Mouse (Mus musculus): ENCODE results near the gene Abraxas2. TPM values are rescaled to one million over a fixed set of nuclear protein-coding genes. Genes with fewer than 3 reads are reported as not detected.

Abraxas2 gene
- total RNA-seq, 2 experiments from 2014 or later = 38.6 to 48.6 TPM

DNA sequence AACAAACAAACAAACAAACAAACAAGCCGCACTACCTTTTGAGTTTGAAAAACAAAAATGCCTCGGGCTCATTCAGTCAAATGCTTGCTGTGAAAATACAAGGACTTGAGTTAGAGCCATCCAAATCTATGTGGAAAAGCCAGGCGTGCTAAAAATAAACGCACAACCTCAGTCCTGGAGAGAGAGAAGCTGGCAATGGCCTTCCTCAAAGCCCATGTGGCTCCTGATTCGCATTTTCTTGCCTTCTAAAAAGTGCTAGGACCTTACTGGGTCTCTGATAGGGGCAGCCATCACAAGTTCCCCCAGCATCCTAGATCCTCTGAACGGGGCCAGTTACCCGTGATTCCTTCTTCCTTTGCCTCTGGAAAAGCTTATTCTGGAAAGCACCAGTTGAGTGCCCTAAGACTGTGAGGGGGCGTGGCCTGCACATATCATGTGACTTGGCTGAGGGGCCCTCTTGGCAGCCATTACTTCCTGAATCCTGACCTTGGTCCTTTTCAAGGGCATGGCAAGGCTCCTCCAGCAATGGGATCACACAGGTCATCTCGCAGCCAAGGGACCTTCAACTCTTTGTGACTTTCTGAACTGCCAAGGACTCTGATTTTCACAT lies 37.3 kb downstream of the Abraxas2 start:
- no peak for ATAC-seq (replicated peaks; ENCODE audit: poor library complexity)

DNA sequence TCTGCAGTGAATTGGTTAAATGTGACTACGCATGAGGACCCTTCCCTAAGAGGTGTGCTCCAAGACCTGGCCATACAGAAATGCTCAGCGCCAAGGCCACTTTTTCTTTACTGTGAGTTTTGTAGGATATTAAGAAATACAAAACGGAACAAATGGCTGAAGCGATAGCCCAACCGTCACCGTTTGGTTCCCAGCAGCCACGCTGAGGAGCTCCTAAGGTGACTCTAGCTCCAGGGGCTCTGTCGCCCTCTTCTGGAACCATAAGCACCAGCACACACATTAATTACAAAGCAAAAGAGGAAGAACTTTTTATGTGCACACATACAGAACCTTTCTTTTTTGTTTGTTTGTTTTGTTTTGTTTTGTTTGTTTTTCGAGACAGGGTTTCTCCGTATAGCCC lies 38.2 kb downstream of the Abraxas2 start:
- peak; percentile 62 for ATAC-seq (replicated peaks; ENCODE audit: poor library complexity)

DNA sequence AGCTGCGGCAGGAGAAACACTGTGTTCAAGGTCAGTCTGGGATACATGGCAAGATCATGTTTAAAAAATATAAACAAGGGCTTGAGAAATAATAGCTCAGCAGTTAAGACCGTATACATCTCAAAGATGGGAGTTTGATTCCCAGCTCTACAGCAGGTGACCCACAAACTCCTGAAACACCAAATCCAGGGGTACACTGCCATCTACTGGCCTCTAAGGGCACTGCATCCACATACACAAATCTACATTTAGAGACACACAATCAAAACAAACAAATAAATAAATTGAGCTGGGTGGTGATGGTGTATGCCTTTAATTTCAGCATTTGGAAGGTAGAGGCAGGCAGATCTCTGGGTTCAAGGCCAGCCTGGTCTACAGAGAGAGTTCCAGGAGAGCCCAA lies 39.2 kb downstream of the Abraxas2 start:
- peak; percentile 75 for ATAC-seq (replicated peaks; ENCODE audit: poor library complexity)

DNA sequence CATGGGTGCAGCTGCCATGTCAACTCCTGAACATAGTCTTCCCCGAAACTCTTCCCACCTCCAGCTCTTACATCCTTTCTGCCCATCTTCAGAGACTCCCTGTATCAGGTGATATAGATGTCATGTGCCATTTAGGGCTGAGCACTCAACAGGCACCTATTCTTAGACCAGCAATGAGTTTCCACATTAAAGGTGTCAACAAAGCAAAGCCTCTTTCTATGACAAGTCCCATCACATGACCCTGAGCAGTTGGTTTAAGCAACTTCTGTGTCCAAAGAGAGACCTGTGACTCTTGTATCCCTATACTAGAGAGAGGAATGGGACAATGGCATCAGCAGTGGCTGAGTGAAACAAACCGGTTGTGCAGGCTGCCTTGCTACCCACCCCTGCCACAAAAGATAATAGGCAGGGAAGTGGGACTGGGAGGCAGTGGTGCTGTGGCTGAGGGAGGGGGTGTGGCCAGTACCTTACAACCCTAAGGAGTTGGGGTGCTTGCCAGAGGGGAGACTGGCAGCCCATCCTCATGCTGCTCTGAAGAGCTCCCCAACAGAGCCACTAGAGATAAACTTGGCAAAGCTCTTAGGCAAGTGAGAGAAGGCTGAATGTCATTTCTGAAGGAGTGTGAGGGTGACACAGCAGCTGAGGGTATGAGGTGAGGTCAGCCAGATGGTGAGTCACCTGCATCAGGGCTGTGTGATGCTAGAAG lies 42.0 kb downstream of the Abraxas2 start:
- peak; percentile 51 for ATAC-seq (replicated peaks; ENCODE audit: poor library complexity)

DNA sequence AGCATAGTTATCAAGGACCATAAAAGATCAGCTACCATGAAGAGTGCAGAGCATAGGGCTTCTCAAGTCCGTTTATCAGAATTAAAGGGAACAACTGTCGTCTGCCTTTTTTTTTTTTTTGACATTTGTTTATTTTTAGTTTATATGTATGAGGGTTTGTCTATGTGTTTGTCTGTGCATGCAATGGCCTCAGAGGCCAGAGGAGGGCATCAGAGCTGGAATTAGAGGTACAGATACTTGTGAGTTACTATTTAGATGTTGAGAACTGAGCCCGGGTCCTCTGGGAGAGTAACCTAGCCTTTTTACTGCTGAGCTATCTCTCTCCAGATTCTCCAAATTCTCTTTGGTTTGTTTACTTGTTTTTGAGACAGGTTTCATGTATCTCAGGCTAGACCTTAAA lies 44.8 kb downstream of the Abraxas2 start:
- ATAC-seq (replicated peaks; ENCODE audit: poor library complexity) = no peak

DNA sequence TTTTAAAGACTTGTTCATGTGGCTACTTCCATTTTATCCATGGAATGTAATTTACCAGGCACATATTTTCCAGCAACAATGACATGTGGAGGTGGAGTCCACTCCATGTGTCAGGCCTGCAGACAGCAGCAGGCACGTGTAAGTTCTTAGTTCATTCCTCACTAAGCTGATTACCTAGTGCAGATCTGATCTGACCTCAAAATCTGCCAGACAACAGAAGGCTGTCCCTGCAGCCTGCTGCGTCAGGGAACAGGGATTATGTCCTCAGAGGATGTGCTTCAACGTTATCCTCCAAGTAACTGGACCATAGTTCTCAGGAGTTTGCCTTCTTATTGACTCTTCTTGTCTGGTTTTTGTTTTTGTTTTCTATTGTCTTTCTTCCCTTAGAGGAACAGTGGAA lies 62.9 kb downstream of the Abraxas2 start:
- ATAC-seq (replicated peaks; ENCODE audit: poor library complexity) = no peak

DNA sequence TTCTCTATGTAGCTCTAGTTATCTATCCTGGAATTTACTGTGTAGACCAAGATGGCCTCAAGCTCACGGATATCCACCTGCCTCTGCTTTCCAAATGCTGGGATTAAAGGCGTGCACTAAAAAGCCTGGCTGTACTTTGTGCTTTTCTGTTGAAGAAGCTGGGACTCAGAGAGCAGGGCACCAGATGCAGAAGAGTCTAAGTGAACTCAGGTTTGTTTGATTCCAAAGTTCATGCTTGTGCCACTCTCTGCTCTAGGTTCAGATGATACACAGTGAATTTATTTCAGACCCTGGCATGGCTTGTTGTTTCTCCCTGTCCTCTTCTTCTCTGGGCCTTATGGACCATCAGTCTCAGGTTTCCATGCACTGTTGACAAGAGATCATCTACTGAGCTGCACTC lies 66.2 kb downstream of the Abraxas2 start:
- ATAC-seq (replicated peaks; ENCODE audit: poor library complexity) = no peak

DNA sequence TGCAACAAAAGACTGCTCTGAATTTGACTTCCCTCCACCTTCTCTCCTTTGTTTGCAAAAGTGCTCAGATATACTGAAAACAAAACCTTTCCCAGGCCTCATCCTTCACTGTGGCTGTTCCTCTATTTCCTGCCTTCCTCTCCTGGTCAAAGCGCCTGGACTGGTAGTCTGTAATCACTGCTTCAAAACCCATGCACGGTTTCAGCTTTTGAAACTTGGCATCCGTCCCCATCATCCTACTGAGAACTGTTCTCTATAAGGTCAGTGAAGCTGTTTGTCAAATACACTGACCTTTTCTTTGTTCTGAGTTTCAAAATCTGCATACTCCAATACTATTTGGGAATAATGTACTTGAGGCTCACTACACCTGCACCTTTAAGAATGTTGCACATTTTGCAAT lies 68.2 kb downstream of the Abraxas2 start:
- no peak for ATAC-seq (replicated peaks; ENCODE audit: poor library complexity)

DNA sequence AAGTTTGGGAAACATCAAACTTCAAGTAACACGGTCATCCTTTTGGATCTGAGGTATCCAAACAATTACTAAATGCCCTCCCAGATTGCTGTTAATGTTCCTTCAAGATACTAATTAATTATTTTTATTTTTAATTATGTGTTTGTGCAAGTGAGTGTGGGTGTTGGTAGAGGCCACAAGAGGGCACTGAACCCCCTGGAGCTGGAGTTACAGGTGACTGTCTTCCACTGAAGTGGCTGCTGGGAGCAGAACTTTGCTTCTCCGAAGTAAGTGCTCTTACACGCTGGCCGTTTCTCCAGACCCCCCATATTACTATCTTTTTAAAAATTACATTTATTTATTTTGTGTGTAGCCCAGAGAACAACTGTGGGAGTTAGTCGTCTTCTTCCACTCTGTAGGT lies 71.0 kb downstream of the Abraxas2 start:
- peak; percentile 20; the same call in 1 of the 2 replicates for ATAC-seq (replicated peaks; ENCODE audit: poor library complexity)

DNA sequence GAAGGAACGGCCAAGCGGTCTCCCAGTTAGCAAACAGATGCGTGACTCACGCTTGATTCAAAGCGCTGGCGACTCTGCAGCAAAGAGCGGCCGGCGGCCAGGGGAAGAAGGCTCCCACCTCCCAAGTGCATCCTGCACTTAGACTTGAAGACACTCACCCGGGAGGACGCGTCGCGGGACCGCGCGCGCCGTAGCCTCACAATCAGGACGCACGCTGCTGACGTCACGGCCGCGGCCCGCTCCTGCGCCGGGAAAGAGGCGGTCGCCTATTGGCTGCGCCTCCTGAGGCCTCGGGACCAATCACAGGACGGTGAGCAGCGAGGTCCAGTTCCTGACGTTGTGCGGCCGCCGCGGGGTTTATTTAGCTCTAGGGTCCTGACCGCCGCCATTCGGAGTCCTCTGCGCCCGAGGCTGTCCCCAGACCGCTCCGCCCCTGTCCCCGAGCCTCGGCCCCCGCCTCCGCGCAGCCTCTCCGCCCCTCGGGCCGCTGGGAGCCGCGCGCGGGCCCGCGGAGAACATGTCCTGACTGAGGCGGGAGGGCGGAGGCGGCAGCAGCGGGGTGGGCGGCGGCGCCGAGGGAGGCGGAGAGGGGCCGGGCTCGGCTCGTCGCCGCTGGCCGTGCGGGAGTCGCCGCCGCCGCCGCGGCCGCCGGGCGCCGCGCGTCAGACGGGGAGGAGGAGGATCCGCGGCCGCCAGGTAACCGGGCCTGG lies 72.0 kb downstream of the Abraxas2 start, which contains the start of gene Zranb1:
Zranb1 (plus strand) TSS at position 293 of the 710 bp plus-strand sequence.
- ATAC-seq (replicated peaks; ENCODE audit: poor library complexity) = peak; percentile 85

DNA sequence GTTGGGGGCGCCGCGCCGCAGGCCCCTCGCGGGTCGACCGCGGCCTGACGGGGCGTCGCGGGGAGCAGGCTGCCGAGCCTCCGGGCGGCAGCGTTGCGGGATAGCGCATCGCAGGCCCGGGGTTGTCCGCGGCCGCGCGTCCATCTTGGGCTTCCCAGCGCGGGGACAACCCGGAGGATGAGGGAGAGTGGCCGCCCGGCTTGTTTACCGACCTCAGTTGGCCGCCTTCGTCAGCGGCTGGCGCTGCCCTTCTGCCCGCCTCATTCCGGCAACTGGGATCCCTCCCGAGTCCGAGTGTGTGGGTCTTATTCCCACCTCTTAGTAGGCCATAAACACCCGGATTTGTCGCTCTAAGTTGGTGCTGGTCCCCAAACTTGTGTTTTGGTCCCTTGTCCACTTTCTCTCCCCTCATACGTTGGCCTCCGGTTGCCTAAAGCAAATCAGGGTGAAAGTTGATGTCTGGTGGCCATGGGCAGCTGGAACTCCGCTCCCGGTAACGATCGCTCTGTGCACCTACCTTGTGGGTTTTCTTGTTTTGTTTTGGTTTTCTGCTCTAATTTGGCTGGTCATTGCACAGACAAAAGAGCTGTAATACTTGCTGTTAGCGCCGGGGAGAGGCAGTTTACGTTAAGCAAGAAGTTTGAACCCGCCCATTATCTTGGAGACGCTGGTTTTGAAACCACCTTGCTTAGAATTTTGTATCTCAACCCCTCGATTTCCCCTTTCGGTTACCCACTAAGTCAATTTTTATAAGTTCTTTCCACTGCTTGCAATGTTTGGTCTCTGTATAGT lies 72.7 kb downstream of the Abraxas2 start:
- peak; percentile 38 for ATAC-seq (replicated peaks; ENCODE audit: poor library complexity)

DNA sequence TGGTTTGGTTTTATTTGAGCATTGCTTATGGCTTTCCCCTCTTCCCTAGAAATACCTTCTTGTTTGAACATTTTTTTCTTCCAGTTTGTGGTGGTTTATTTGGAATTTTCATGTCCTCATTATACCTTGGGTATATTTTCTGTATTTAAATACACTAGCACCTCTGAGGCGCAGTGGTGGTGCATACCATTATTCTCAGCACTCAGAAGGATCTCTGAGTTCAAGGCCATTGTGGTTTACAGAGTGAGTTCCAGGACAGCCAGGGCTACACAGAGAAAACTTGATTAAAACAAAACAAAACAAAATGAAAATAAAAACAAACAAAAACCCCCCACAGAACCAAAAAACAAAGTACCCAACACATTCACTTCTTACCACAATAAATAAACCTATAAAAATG lies 74.3 kb downstream of the Abraxas2 start:
- ATAC-seq (replicated peaks; ENCODE audit: poor library complexity) = no peak

Other genes with a start within 250 kb of the Abraxas2 start
- 10.8 and 14.2 TPM in 2 replicates for gene Lhpp, start 248.6 kb upstream of the Abraxas2 start, total RNA-seq (2015)
- 9.1 and 11.2 TPM in 2 replicates for gene Lhpp, start 248.6 kb upstream of the Abraxas2 start, total RNA-seq (2017)
- gene Fam53b, start 45.3 kb upstream of the Abraxas2 start, total RNA-seq (2015) = 16.0 and 21.5 TPM in 2 replicates
- gene Fam53b, start 45.3 kb upstream of the Abraxas2 start, total RNA-seq (2017) = 12.2 and 15.9 TPM in 2 replicates
- gene Eef1akmt2, start 6.6 kb upstream of the Abraxas2 start, total RNA-seq (2015) = 27.3 and 38.6 TPM in 2 replicates
- 48.3 and 48.9 TPM in 2 replicates for gene Eef1akmt2, start 6.6 kb upstream of the Abraxas2 start, total RNA-seq (2017)
- 30.2 and 33.2 TPM in 2 replicates for gene Zranb1, start 71.9 kb downstream of the Abraxas2 start, total RNA-seq (2015)
- 54.6 and 61.9 TPM in 2 replicates for gene Zranb1, start 71.9 kb downstream of the Abraxas2 start, total RNA-seq (2017)